Mouse (Mus musculus) splenic B cell, adult 2 months (primary cell): ENCODE data around the gene 9530077C05Rik.
"Not testable (repeated sequence)": the region's sequence is repeated elsewhere in the genome, so short reads cannot be mapped to it uniquely, and the experiment has no call there.

Experiments used
- DNase-seq: peaks from one replicate; pipeline ENCODE4 v3.0.0-alpha.2; 2011; ENCODE audit warnings: low read depth, low spot score
- H3K27me3 ChIP-seq: 2 replicates; pipeline ENCODE4 v1.6.1; 2012; ENCODE audit warnings: mild to moderate bottlenecking, low read length, moderate library complexity, mixed read lengths; ENCODE audit not compliant: control insufficient read depth, poor library complexity, insufficient read depth, severe bottlenecking
- H3K36me3 ChIP-seq: 2 replicates; pipeline ENCODE4 v1.6.1; 2012; ENCODE audit warnings: mild to moderate bottlenecking, low read length, moderate library complexity, mixed read lengths; ENCODE audit not compliant: control insufficient read depth, poor library complexity, insufficient read depth, severe bottlenecking

9530077C05Rik gene

DNA sequence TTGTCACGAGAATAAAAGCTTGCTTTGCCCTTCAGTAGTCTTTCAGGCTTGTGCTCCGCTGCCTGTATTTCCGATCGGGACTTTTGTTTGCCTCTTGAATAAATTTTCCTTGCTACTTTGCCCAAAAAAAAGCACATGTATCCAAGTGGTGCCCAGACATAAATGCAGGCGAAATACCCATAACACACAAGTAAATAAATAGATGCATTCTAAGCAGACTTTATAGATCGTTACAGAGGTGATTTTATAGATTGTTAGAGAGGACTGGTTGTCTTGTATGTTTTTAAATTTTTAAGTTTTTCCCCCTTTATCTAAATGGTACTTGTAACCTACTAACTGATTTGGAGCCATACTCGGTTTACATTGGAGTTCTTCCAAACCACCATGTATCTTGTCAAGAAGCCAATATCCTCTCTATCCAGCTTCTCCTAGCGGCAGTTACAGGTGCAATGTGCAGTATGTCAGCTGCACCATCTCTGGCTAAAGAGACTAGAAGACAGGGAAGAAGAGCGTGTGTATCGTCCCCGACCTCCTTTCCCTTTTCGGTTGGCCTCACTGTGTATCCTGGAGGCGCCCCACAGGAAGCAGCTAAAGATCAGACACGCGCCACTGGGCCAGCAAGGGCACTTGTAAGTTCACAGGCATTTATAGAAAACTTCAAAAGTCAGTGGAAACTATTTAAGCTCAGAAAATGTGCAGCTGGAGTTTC lies 18.4 kb downstream of the 9530077C05Rik start:
- Histone ChIP-seq H3K27me3 (no peaks in the 10 kb centered on the region), H3K36me3 (no peaks in the 10 kb centered on the region)
- peak; percentile 50 for DNase-seq

DNA sequence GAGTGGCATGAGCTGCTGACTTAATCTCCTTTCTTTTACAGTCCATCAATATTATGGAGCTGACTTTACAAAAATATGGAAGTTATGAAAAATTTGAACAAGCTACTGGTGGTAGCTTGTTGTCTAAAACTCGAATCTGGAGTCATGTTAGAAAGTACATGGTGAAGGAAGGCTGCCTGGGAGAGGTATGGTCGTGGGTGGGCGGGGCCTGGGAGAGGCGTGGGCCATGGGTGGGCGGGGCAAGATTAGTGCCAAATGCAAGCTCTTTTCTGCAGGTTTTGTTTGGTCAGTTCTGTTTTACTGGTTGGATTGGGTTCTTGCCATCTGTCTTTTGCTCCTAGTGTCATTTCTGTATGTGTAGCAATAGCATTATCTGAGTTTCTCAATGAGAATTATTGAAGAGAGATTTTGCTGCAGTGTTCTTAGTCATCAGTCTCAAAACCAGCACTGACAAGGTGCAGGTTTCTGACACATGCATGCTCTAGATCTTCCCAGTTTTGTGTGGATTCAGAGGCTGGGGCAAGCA lies 19.1 kb downstream of the 9530077C05Rik start:
- peak; percentile 43 for DNase-seq
- H3K27me3 ChIP-seq = no peaks in the 10 kb centered on the region
- H3K36me3 ChIP-seq = no peaks in the 10 kb centered on the region

DNA sequence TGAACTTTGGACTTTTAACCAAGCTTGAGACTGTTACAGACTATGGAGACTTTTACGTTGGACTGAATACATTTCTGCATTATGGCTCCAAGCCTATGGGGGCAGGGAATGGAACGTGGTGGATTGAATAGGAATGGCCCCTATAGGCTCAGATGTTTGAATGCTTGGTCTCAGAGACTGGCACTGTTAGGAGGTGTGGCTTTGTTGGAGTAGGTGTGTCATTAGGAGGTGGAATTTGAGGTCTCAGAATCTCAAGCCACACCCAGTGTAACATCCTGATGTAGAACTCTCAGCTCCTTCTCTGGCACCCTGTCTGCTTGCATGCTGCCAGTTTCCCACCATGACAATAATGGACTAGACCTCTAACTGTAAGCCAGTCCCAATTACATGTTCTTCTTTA lies 21.9 kb downstream of the 9530077C05Rik start:
- no peak for DNase-seq

GRCm38 (mm10) chr9:22434101-22434500 lies 22.8 kb downstream of the 9530077C05Rik start:
- H3K36me3 ChIP-seq = no peaks in the 10 kb centered on the region
- no peak for DNase-seq

More for the DNA sequence above, 21.9 kb downstream of the 9530077C05Rik start:
- H3K36me3 ChIP-seq = no peaks in the 10 kb centered on the region
- no peaks in the 10 kb centered on the region for H3K27me3 ChIP-seq

DNA sequence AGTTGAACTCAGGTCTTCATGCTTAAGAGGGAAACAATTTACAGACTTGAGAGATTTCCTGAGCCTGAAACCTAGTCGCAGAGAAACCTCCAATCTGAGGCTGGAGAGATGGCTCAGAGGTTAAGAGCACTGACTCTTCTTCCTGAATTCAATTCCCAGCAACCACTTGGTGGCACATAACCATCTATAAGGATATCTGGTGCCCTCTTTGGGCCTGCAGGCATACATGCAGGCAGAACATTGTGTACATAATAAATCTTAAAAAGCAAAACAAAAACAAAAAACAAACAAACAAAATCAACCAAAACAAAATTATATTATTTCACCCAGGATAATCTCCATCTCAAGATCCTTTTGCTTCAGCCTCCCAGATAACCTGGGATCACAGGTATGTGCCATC lies 27.5 kb downstream of the 9530077C05Rik start:
- Histone ChIP-seq H3K27me3 (no peaks in the 10 kb centered on the region), H3K36me3 (no peaks in the 10 kb centered on the region)
- DNase-seq = no peak

More at GRCm38 (mm10) chr9:22434101-22434500, 22.8 kb downstream of the 9530077C05Rik start:
- no peaks in the 10 kb centered on the region for H3K27me3 ChIP-seq

DNA sequence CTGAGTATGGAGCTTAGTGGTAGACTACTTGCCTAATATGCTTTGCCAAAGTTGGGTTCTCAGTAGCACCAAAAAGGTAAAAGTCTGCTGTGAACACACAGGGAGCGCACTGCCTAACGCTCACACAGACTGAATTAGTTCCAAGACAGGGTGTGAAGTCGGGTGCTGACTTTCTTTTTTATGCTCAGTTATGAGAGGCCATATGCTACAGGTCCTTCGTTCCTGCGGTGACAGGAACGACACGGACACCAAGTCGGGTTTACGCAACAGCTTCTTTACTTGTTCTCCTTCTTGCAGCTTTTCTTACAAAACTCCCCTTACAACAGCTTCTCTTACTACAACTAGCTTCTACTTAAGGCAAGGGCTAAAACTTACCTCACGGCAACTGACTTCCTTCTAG lies 31.8 kb downstream of the 9530077C05Rik start:
- H3K27me3 ChIP-seq = no peaks in the 10 kb centered on the region
- no peak for DNase-seq
- H3K36me3 ChIP-seq = peaks cover 2% of the 10 kb centered on the region; the same call in 1 of the 2 replicates

DNA sequence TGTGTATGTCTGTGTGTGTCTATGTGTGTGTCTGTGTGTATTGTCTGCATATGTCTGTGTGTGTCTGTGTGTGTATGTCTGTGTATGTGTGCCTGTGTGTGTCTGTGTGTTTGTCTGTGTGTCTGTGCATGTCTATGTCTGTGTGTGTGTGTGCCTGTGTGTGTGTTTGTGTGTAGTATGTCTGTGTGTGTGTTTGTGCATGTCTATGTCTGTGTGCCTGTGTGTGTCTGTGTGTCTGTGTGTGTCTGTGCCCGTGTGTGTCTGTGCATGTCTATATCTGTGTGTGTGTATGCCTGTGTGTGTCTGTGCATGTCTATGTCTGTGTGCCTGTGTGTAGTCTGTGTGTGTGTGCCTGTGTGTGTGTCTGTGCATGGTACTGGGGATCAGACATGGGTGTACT lies 33.8 kb downstream of the 9530077C05Rik start:
- DNase-seq = no peak
- no peaks in the 10 kb centered on the region for H3K27me3 ChIP-seq

DNA sequence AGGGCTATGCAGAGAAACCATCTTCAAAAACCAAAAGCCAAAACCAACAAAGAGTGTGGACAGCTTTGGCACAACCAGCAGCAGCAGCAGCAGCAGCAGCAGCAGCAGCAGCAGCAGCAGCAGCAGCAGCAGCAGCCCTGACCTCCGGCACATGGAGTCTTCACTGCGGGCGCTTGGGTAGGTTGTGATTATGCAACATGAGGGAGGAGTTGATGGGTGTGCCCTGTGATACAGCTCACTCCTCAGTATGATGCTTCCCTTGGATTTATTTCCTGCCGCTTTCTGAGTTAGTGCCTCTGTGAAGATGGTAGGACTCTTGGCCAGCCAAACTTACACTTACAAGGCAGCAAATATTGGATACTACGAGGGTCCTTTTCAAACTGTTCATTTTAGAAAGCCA lies 35.9 kb downstream of the 9530077C05Rik start:
- Histone ChIP-seq H3K27me3 (no peaks in the 10 kb centered on the region), H3K36me3 (peaks cover 14% of the 10 kb centered on the region)
- no peak for DNase-seq

More for the DNA sequence above, 33.8 kb downstream of the 9530077C05Rik start:
- H3K36me3 ChIP-seq = peaks cover 3% of the 10 kb centered on the region; the same call in 1 of the 2 replicates

DNA sequence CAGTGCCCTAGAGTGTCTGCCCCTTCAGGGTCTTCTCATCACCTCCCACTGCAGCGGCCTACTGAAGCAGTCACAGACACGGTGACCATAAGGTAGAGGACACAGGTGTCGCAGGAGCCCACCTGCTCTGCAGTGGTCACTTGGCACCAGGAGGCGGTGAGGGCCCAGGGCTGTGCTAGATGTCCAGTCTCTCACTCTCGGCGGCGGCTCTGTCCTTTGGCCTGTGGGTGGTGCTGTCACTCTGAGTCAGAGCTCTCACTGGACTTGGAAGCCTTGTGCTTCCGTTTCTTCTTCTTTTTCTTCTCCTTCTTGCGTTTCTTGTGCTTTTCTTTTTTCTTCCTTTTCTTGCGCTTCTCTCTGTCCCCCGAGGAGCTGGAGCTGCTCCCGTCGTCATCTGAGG lies 37.1 kb downstream of the 9530077C05Rik start:
- Histone ChIP-seq H3K36me3 (peaks cover 17% of the 10 kb centered on the region), H3K27me3 (no peaks in the 10 kb centered on the region)
- DNase-seq = no peak

- no peak for DNase-seq
- H3K27me3 ChIP-seq = no peaks in the 10 kb centered on the region
Measured at GRCm38 (mm10) chr9:22449209-22449608, 37.9 kb downstream of the 9530077C05Rik start.

DNA sequence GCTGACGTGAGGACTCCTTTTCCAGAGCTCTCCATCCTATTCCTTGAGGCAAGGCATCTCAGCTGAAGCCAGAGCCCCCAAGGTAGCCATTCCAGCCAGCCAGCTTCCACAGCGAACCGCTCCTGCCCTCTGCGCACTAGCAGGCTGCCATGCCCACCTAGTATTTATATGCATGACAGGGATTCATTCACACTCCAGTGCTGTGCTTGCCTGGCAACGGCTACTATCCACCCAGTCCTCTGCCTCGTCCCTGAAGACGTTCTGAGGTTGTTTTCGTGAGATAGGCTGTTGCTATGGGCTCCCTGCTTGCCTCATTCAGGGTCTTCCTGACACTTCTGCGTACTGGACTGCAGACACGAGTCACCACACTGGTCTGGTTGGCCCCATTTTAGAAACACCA lies 41.4 kb downstream of the 9530077C05Rik start:
- H3K27me3 ChIP-seq = no peaks in the 10 kb centered on the region
- no peak for DNase-seq
- peaks cover 26% of the 10 kb centered on the region for H3K36me3 ChIP-seq

More at GRCm38 (mm10) chr9:22449209-22449608, 37.9 kb downstream of the 9530077C05Rik start:
- H3K36me3 ChIP-seq = peaks cover 18% of the 10 kb centered on the region

GRCm38 (mm10) chr9:22453501-22453924 lies 42.2 kb downstream of the 9530077C05Rik start:
- no peaks in the 10 kb centered on the region for H3K27me3 ChIP-seq
- DNase-seq = no peak
- peaks cover 25% of the 10 kb centered on the region for H3K36me3 ChIP-seq

- not testable (repeated sequence) for DNase-seq, H3K27me3 ChIP-seq
- peaks cover 23% of the 10 kb centered on the region for H3K36me3 ChIP-seq
Measured at GRCm38 (mm10) chr9:22453990-22454389, 42.7 kb downstream of the 9530077C05Rik start, which contains the start of gene Gm17545. Gene Gm17545 (plus strand): TSS chr9:22454290.

- no peak for DNase-seq
- Histone ChIP-seq H3K36me3 (peaks cover 23% of the 10 kb centered on the region), H3K27me3 (no peaks in the 10 kb centered on the region)
Measured at GRCm38 (mm10) chr9:22455041-22455440, 43.7 kb downstream of the 9530077C05Rik start.

DNA sequence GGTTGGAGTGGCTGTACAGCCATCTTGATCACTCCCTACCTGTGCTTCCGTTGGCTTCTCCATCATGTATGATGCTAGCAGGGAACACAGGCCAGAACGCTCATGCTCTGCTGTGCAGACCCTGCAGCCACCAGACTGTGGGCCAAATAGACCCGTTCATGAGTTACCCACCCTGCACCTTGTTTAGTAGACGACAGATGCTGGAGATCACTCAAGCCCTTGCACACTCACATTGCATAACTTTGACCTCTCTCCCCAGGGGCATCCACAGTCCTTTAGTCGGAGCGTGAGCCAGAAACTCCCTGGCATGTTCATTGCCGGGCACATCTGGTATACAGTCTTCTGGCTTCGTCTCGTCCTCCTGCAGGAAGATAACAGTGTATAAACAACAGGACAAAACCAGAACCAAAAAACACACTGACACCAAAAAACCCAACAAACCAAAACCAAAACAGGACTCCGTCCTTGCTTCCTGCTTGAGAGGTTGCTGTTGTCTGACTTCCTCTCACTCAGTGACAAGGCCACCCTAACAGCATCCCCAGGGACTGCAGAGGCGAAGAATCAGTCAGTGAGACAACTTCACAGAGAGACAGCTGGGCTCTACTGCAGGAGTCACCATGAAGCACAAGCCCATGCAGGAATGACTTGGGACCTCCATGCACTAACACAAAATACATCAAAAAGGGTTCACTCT lies 46.0 kb downstream of the 9530077C05Rik start:
- H3K27me3 ChIP-seq = no peaks in the 10 kb centered on the region
- peak; percentile 84 for DNase-seq
- peaks cover 12% of the 10 kb centered on the region for H3K36me3 ChIP-seq
